10 mouse cellular contexts compared by ENCODE assay signal in the genomic region with DNA sequence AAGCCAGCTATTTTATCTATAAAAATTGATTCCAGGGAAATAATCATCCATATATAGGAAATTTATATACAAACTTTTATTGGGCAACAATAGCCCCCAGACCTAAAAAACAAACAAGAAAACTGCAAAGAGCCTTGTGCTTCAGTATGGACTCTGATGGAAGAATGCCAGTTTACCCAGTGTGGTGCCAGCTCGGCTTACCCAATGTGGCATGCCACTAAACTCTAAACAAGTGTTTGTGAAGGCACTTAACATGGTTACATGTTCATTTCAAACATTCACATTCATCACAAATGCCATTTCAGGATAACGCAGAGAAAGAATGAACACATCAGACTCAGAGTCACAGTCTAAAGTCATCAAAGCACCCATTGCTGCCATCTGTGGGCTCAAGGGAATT.
"Had no signal": no experiment of that assay in that cellular context is flagged by ENCODE, and none has a peak within 500 bp of the region (broad histone marks: within the 10 kb centered on the region; RNA-seq: fewer than 3 reads in every experiment).

No protein-coding gene starts in this region.

- H3K4me3 ChIP-seq: layer of hippocampus, adult 2 months; limb, embryonic 15.5 days; midbrain, embryonic 13.5 days; stomach, embryonic 15.5 days had no signal

- DNase-seq: kidney, adult 11 months; kidney, postnatal 10 days; kidney, postnatal 4 days; lung, embryonic 14.5 days; right cerebral cortex, postnatal 14 days; thymus, postnatal 25 days had no signal

- H3K4me1 ChIP-seq: limb, embryonic 15.5 days; midbrain, embryonic 13.5 days; stomach, embryonic 15.5 days had no signal
